Mouse (Mus musculus) stomach, adult 2 months (tissue): Measurements from ENCODE around the gene Rnps1. TPM values are rescaled to one million over a fixed set of nuclear protein-coding genes. Genes with fewer than 3 reads are reported as not detected.

Source experiments
- polyA plus RNA-seq: library from polyadenylated mRNA; depleted of rRNA; stranded (reverse); fragments of >200 nt; gene quantifications from 2 replicates; pipeline ENCODE4 v1.2.3, GENCODE M21; 2012; rRNA removed

The Rnps1 gene
- 34.7 and 57.6 TPM in 2 replicates for polyA plus RNA-seq

GRCm38 (mm10) chr17:24414230-24414976, at the start of gene Rnps1:
Gene Rnps1 (plus strand): TSS chr17:24414565.

GRCm38 (mm10) chr17:24426471-24427169, 12.3 kb downstream of the Rnps1 start, which contains the start of gene Eci1:
Gene Eci1 (plus strand): TSS chr17:24426641.

GRCm38 (mm10) chr17:24442632-24443155, 28.3 kb downstream of the Rnps1 start, which contains the start of gene Dnase1l2:
Gene Dnase1l2 (minus strand): TSS chr17:24443105.

GRCm38 (mm10) chr17:24469910-24470602, 55.7 kb downstream of the Rnps1 start, which contains the start of the genes E4f1 and Pgp:
Gene E4f1 (minus strand): TSS chr17:24470313.
Gene Pgp (plus strand): TSS chr17:24470392.

GRCm38 (mm10) chr17:24473612-24474275, 59.4 kb downstream of the Rnps1 start, which contains the start of gene Bricd5:
Gene Bricd5 (plus strand): TSS chr17:24473884.

Other genes with a start within 250 kb of the Rnps1 start
- gene Atp6v0c, start 244.9 kb upstream of the Rnps1 start, polyA plus RNA-seq: 453 and 617 TPM in 2 replicates
- gene Tbc1d24, start 209.0 kb upstream of the Rnps1 start, polyA plus RNA-seq: 4.8 and 7.3 TPM in 2 replicates
- 2.0 and 3.2 TPM in 2 replicates for gene Ntn3, start 205.0 kb upstream of the Rnps1 start, polyA plus RNA-seq
- 2.8 and 4.9 TPM in 2 replicates for gene Tedc2, start 193.7 kb upstream of the Rnps1 start, polyA plus RNA-seq
- gene Ccnf, start 163.1 kb upstream of the Rnps1 start, polyA plus RNA-seq: 2.5 and 3.2 TPM in 2 replicates
- gene Abca17, start 63.5 kb upstream of the Rnps1 start, polyA plus RNA-seq: not detected in 2 replicates
- gene Abca3, start 62.6 kb upstream of the Rnps1 start, polyA plus RNA-seq: 21.6 and 28.9 TPM in 2 replicates
- gene Eci1, start 12.1 kb downstream of the Rnps1 start, polyA plus RNA-seq: 36.9 and 55.2 TPM in 2 replicates
- gene Dnase1l2, start 28.5 kb downstream of the Rnps1 start, polyA plus RNA-seq: 14.8 and 19.5 TPM in 2 replicates
- gene E4f1, start 55.7 kb downstream of the Rnps1 start, polyA plus RNA-seq: 36.0 and 36.4 TPM in 2 replicates
- gene Pgp, start 55.8 kb downstream of the Rnps1 start, polyA plus RNA-seq: 31.9 and 71.4 TPM in 2 replicates
- 0.89 and 2.0 TPM in 2 replicates for gene Bricd5, start 59.3 kb downstream of the Rnps1 start, polyA plus RNA-seq
- gene Mlst8, start 64.5 kb downstream of the Rnps1 start, polyA plus RNA-seq: 17.7 and 18.0 TPM in 2 replicates
- 0.31 and 0.43 TPM in 2 replicates for gene Caskin1, start 74.0 kb downstream of the Rnps1 start, polyA plus RNA-seq
- 69.9 and 81.7 TPM in 2 replicates for gene Traf7, start 113.4 kb downstream of the Rnps1 start, polyA plus RNA-seq
- 0.52 and 0.64 TPM in 2 replicates for gene Rab26, start 119.6 kb downstream of the Rnps1 start, polyA plus RNA-seq
- 28.7 and 31.6 TPM in 2 replicates for gene Pkd1, start 135.3 kb downstream of the Rnps1 start, polyA plus RNA-seq
- 76.4 and 92.7 TPM in 2 replicates for gene Tsc2, start 218.1 kb downstream of the Rnps1 start, polyA plus RNA-seq
- 4.2 and 7.1 TPM in 2 replicates for gene Nthl1, start 218.1 kb downstream of the Rnps1 start, polyA plus RNA-seq
- 79.0 and 91.9 TPM in 2 replicates for gene Slc9a3r2, start 235.8 kb downstream of the Rnps1 start, polyA plus RNA-seq
- 82.5 and 162 TPM in 2 replicates for gene Npw, start 243.9 kb downstream of the Rnps1 start, polyA plus RNA-seq